Mouse (Mus musculus) left cerebral cortex, postnatal 4 days (tissue): ENCODE results near the gene Mmp1b. TPM values are rescaled to one million over a fixed set of nuclear protein-coding genes. Genes with fewer than 3 reads are reported as not detected.
"Not testable (repeated sequence)": the region's sequence is repeated elsewhere in the genome, so short reads cannot be mapped to it uniquely, and the experiment has no call there.

Experiments
- DNase-seq: peaks from one replicate; pipeline ENCODE4 v3.0.0-alpha.2; 2022
- intact Hi-C: fragments of 180-260 bp; cut with DNase I; formaldehyde crosslinking; loops from one replicate; pipeline ENCODE4 v1.15.1; 2025
- total RNA-seq, 2 experiments: library from RNA; stranded (reverse); gene quantifications; 2 replicates each; pipeline ENCODE4 v1.2.3; 2021

Gene Mmp1b
- not detected for total RNA-seq

- no peak for DNase-seq
- intact Hi-C loops, result no loop called here
Observed at GRCm38 (mm10) chr9:7387947-7388346, at the start of gene Mmp1b. Mmp1b (minus strand) TSS chr9:7388047.

GRCm38 (mm10) chr9:7396556-7396955, 8.7 kb upstream of the Mmp1b start:
- intact Hi-C loops, DNase-seq: not testable (repeated sequence)

- intact Hi-C loops, result no loop called here
- no peak for DNase-seq
Observed at GRCm38 (mm10) chr9:7354535-7354934, 33.3 kb downstream of the Mmp1b start.

- intact Hi-C loops, result no loop called here
- no peak for DNase-seq
Observed at GRCm38 (mm10) chr9:7345513-7345912, 42.3 kb downstream of the Mmp1b start.

DNA sequence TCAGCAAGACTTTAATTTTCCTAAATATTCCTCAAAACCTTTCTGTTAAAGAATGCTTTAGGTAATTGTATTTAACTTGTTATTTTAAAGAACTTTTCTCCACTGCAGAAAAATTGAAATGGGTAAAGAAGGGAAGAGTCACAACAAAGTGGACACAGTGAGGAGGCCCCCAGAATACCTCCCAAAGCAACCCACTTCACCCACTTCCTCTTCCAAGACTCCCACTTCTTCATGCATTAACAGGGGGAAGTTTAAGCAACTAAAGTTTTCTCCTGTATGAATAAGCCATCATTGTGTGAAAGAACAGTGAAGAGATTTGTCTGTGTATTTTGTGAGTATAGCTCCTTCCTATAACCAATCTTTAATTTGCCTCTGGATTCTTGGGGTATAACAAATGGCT, 43.7 kb downstream of the Mmp1b start, which contains the start of gene Mmp12:
Mmp12 (plus strand) TSS at position 275 of the 400 bp plus-strand sequence.
- DNase-seq, result no peak
- intact Hi-C loops, result no loop called here

DNA sequence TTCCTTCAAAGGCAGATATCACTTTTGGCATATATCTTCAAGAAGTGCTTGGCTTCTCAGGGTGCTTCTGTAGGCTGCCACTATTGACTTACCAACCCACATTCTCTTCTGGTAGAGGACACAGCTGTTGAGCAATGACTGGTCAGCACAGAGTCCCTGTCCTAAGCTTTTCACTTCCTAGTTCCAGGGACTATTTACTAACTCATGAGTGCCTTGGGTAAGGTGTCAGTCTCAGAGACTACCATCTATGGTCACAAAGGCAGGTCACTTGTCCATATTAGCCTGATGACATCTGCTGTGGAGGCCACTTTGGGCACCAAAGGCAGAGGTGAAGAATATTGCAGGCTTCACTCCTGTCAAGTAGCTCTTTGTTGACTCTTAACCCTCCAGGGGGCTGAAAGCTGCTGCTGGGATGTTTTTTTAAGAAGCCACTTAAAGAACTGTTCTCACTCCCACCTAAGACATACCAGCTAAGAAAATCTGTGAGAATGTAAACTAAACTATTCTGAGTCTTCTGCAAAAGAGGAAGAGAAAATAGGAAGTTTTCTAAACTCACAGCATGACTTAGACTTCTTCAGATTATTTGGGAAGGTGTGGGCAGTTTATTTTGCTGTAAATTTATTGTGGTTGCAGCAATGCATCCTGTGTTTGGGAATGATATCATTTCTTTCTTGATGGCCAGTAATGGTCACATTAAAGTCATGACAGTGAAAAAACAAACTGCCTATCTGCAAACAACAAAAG, 50.9 kb downstream of the Mmp1b start:
- no peak for DNase-seq
- intact Hi-C loops, result no loop called here

DNA sequence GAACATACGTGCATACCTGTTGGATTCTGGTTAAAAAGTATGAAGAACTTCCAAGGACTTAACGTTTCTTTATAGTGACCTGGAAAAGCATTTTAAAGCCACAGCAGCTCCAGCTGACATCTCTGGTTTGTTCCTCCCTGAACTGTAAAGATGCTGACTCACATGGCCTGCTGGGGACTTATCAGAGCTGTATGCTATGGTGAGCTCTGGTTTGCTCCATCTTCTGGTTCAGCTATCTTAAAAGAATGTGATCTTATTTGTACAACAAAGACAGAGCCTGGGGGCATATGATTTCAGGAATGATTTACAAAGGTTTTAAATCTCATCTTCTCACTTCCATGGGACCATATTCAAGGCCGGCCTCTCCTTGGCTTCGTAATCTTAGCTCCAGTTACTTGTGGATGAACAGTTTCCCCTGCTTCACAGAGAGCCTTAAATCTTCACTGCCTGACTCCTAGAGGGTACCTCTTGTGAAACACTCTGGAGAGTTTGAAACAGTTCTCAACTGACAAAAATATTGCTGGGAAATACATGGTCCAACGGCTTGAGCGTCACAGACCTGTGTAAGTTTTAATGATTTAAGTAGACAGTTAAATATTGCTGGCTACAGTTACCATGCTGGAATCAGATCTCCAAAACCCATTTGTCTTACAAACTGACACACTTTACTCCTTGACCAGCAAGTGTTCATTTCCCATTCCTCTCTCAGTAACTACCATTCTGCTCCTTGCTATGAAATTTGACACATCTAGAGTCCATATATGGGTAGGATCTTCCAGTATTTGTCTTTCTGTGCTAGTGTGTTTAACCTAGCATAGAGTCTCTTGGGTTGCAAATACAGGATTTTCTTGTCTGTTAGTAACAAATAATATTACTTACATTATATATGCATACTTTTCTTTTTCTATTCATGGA, 51.8 kb downstream of the Mmp1b start:
- intact Hi-C loops, result no loop called here
- no peak for DNase-seq

DNA sequence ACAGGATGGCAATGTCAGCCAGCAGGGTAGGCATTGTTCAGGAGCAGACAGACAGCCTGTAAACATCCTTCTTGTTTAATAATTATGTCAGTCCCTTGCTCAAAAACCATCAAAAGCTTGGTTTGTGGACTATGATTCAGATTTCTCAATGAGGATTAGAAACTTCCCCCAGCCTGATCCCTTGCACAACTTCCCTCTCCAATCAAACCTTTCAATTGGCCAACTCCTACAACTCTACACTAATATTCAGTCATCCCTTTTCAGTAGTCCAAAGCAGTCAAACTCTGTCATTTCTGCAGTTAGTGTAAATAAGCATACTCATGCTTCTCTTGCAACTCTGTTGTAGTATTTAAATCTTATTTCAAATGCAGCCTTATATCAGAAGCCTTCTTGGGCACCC, 56.0 kb downstream of the Mmp1b start:
- intact Hi-C loops, result no loop called here
- DNase-seq, result no peak

Other genes starting within 250 kb of the Mmp1b start
- 10 to 100 TPM; 24.7 to 26.4 TPM for gene Dync2h1, start 203.6 kb downstream of the Mmp1b start, total RNA-seq
- gene Dcun1d5, start 203.5 kb downstream of the Mmp1b start, total RNA-seq, result 10 to 100 TPM; 74.8 to 93.6 TPM
- under 1 TPM in 1 of 2 experiments, not detected in 1; 0.22 TPM for gene Mmp13, start 115.5 kb downstream of the Mmp1b start, total RNA-seq
- gene Mmp12, start 43.7 kb downstream of the Mmp1b start, total RNA-seq, result not detected
- gene Mmp3, start 57.8 kb upstream of the Mmp1b start, total RNA-seq, result not detected
- gene Mmp10, start 114.3 kb upstream of the Mmp1b start, total RNA-seq, result not detected
- gene Mmp8, start 170.4 kb upstream of the Mmp1b start, total RNA-seq, result not detected
- gene Mmp27, start 183.3 kb upstream of the Mmp1b start, total RNA-seq, result not detected
- not detected for gene Mmp20, start 240.2 kb upstream of the Mmp1b start, total RNA-seq